Mouse (Mus musculus): ENCODE results near the gene Nsun2. TPM values are rescaled to one million over a fixed set of nuclear protein-coding genes. Genes with fewer than 3 reads are reported as not detected.

Gene Nsun2
- polyA plus RNA-seq, 1 experiment from 2014 or later = 73.5 TPM

GRCm38 (mm10) chr13:69644427-69645166 is 111.1 kb downstream of the Nsun2 start:
- Histone ChIP-seq H3K36me3 (ENCODE audit: control insufficient read depth, insufficient read depth, low read length) (no peaks in the 10 kb centered on the region), H3K4me1 (ENCODE audit: control insufficient read depth, insufficient read depth, low read length) (no peaks in the 10 kb centered on the region), H3K4me2 (ENCODE audit: low read depth, low read length) (no peak overlapping the region), H3K4me3 (ENCODE audit: low read depth, low read length) (no peak overlapping the region), H3K27ac (ENCODE audit: low read depth, low read length) (no peak overlapping the region), H3K27me3 (ENCODE audit: control insufficient read depth, insufficient read depth, low read length) (no peaks in the 10 kb centered on the region), H3K9ac (replicated peaks; ENCODE audit: low read depth, low read length) (no peak overlapping the region), H3K9me3 (ENCODE audit: control insufficient read depth, low read length) (no peaks in the 10 kb centered on the region)
- ATAC-seq (ENCODE audit: low read depth) = no peak
- WGBS = 83% methylated on average over 13 of the region's 13 CpGs

GRCm38 (mm10) chr13:69645694-69646423 is 112.3 kb downstream of the Nsun2 start:
- H3K36me3 ChIP-seq (ENCODE audit: control insufficient read depth, insufficient read depth, low read length) = no peaks in the 10 kb centered on the region
- no peak overlapping the region for H3K9ac ChIP-seq (replicated peaks; ENCODE audit: low read depth, low read length)
- H3K4me3 ChIP-seq (ENCODE audit: low read depth, low read length) = no peak overlapping the region
- no peaks in the 10 kb centered on the region for H3K9me3 ChIP-seq (ENCODE audit: control insufficient read depth, low read length)
- no peaks in the 10 kb centered on the region for H3K27me3 ChIP-seq (ENCODE audit: control insufficient read depth, insufficient read depth, low read length)
- no peak overlapping the region for H3K27ac ChIP-seq (ENCODE audit: low read depth, low read length)
- no peak; the same call in 1 of the 2 replicates for ATAC-seq (ENCODE audit: low read depth)
- 48% methylated on average over 13 of the region's 13 CpGs for WGBS
- no peak overlapping the region for H3K4me2 ChIP-seq (ENCODE audit: low read depth, low read length)
- H3K4me1 ChIP-seq (ENCODE audit: control insufficient read depth, insufficient read depth, low read length) = no peaks in the 10 kb centered on the region

GRCm38 (mm10) chr13:69646481-69646880 is 112.9 kb downstream of the Nsun2 start:
- WGBS = 88% methylated on average over 9 of the region's 9 CpGs
- no peak overlapping the region for H3K4me3 ChIP-seq (ENCODE audit: low read depth, low read length)
- H3K36me3 ChIP-seq (ENCODE audit: control insufficient read depth, insufficient read depth, low read length) = no peaks in the 10 kb centered on the region
- no peaks in the 10 kb centered on the region for H3K9me3 ChIP-seq (ENCODE audit: control insufficient read depth, low read length)
- no peak overlapping the region for H3K4me2 ChIP-seq (ENCODE audit: low read depth, low read length)
- no peaks in the 10 kb centered on the region for H3K4me1 ChIP-seq (ENCODE audit: control insufficient read depth, insufficient read depth, low read length)
- no peaks in the 10 kb centered on the region for H3K27me3 ChIP-seq (ENCODE audit: control insufficient read depth, insufficient read depth, low read length)
- no peak overlapping the region for H3K27ac ChIP-seq (ENCODE audit: low read depth, low read length)
- ATAC-seq (ENCODE audit: low read depth) = no peak
- no peak overlapping the region for H3K9ac ChIP-seq (replicated peaks; ENCODE audit: low read depth, low read length)

- Histone ChIP-seq H3K4me2 (ENCODE audit: low read depth, low read length) (no peak overlapping the region), H3K27me3 (ENCODE audit: control insufficient read depth, insufficient read depth, low read length) (no peaks in the 10 kb centered on the region), H3K36me3 (ENCODE audit: control insufficient read depth, insufficient read depth, low read length) (no peaks in the 10 kb centered on the region), H3K9ac (replicated peaks; ENCODE audit: low read depth, low read length) (no peak overlapping the region), H3K27ac (ENCODE audit: low read depth, low read length) (no peak overlapping the region), H3K9me3 (ENCODE audit: control insufficient read depth, low read length) (no peaks in the 10 kb centered on the region), H3K4me3 (ENCODE audit: low read depth, low read length) (no peak overlapping the region), H3K4me1 (ENCODE audit: control insufficient read depth, insufficient read depth, low read length) (no peaks in the 10 kb centered on the region)
- WGBS = 77% methylated on average over 3 of the region's 3 CpGs
- ATAC-seq (ENCODE audit: low read depth) = no peak
Observed at GRCm38 (mm10) chr13:69654508-69654907, 121.0 kb downstream of the Nsun2 start.

- WGBS = 91% methylated on average over 5 of the region's 5 CpGs
- Histone ChIP-seq H3K36me3 (ENCODE audit: control insufficient read depth, insufficient read depth, low read length) (no peaks in the 10 kb centered on the region), H3K9me3 (ENCODE audit: control insufficient read depth, low read length) (no peaks in the 10 kb centered on the region), H3K9ac (replicated peaks; ENCODE audit: low read depth, low read length) (no peak overlapping the region), H3K4me3 (ENCODE audit: low read depth, low read length) (no peak overlapping the region), H3K4me1 (ENCODE audit: control insufficient read depth, insufficient read depth, low read length) (no peaks in the 10 kb centered on the region), H3K4me2 (ENCODE audit: low read depth, low read length) (no peak overlapping the region), H3K27me3 (ENCODE audit: control insufficient read depth, insufficient read depth, low read length) (no peaks in the 10 kb centered on the region), H3K27ac (ENCODE audit: low read depth, low read length) (no peak overlapping the region)
- no peak for ATAC-seq (ENCODE audit: low read depth)
Observed at GRCm38 (mm10) chr13:69672121-69672520, 138.6 kb downstream of the Nsun2 start.

- Histone ChIP-seq H3K9me3 (ENCODE audit: control insufficient read depth, low read length) (no peaks in the 10 kb centered on the region), H3K9ac (replicated peaks; ENCODE audit: low read depth, low read length) (no peak overlapping the region)
- 94% methylated on average over 10 of the region's 10 CpGs for WGBS
Observed at GRCm38 (mm10) chr13:69672565-69672964, 139.0 kb downstream of the Nsun2 start.

GRCm38 (mm10) chr13:69673197-69673920 is 139.8 kb downstream of the Nsun2 start:
- ATAC-seq (ENCODE audit: low read depth) = no peak

More at GRCm38 (mm10) chr13:69672565-69672964, 139.0 kb downstream of the Nsun2 start:
- ATAC-seq (ENCODE audit: low read depth) = no peak
- no peak overlapping the region for H3K27ac ChIP-seq (ENCODE audit: low read depth, low read length)
- H3K4me2 ChIP-seq (ENCODE audit: low read depth, low read length) = no peak overlapping the region
- no peaks in the 10 kb centered on the region for H3K27me3 ChIP-seq (ENCODE audit: control insufficient read depth, insufficient read depth, low read length)
- no peaks in the 10 kb centered on the region for H3K4me1 ChIP-seq (ENCODE audit: control insufficient read depth, insufficient read depth, low read length)
- H3K36me3 ChIP-seq (ENCODE audit: control insufficient read depth, insufficient read depth, low read length) = no peaks in the 10 kb centered on the region
- H3K4me3 ChIP-seq (ENCODE audit: low read depth, low read length) = no peak overlapping the region

GRCm38 (mm10) chr13:69673921-69674618 is 140.5 kb downstream of the Nsun2 start:
- WGBS = 66% methylated on average over 10 of the region's 10 CpGs

More at GRCm38 (mm10) chr13:69673197-69673920, 139.8 kb downstream of the Nsun2 start:
- Histone ChIP-seq H3K4me3 (ENCODE audit: low read depth, low read length) (no peak overlapping the region), H3K36me3 (ENCODE audit: control insufficient read depth, insufficient read depth, low read length) (no peaks in the 10 kb centered on the region), H3K9ac (replicated peaks; ENCODE audit: low read depth, low read length) (no peak overlapping the region), H3K27me3 (ENCODE audit: control insufficient read depth, insufficient read depth, low read length) (no peaks in the 10 kb centered on the region), H3K9me3 (ENCODE audit: control insufficient read depth, low read length) (no peaks in the 10 kb centered on the region), H3K4me1 (ENCODE audit: control insufficient read depth, insufficient read depth, low read length) (no peaks in the 10 kb centered on the region), H3K4me2 (ENCODE audit: low read depth, low read length) (no peak overlapping the region), H3K27ac (ENCODE audit: low read depth, low read length) (no peak overlapping the region)
- WGBS = 90% methylated on average over 5 of the region's 5 CpGs

More at GRCm38 (mm10) chr13:69673921-69674618, 140.5 kb downstream of the Nsun2 start:
- no peaks in the 10 kb centered on the region for H3K36me3 ChIP-seq (ENCODE audit: control insufficient read depth, insufficient read depth, low read length)
- no peak overlapping the region for H3K4me2 ChIP-seq (ENCODE audit: low read depth, low read length)
- no peak overlapping the region for H3K27ac ChIP-seq (ENCODE audit: low read depth, low read length)
- no peak for ATAC-seq (ENCODE audit: low read depth)
- no peak overlapping the region for H3K4me3 ChIP-seq (ENCODE audit: low read depth, low read length)
- H3K4me1 ChIP-seq (ENCODE audit: control insufficient read depth, insufficient read depth, low read length) = no peaks in the 10 kb centered on the region
- no peak overlapping the region for H3K9ac ChIP-seq (replicated peaks; ENCODE audit: low read depth, low read length)
- no peaks in the 10 kb centered on the region for H3K9me3 ChIP-seq (ENCODE audit: control insufficient read depth, low read length)
- no peaks in the 10 kb centered on the region for H3K27me3 ChIP-seq (ENCODE audit: control insufficient read depth, insufficient read depth, low read length)
